Mouse (Mus musculus): ENCODE results near the gene Pak6.

Pak6 gene

DNA sequence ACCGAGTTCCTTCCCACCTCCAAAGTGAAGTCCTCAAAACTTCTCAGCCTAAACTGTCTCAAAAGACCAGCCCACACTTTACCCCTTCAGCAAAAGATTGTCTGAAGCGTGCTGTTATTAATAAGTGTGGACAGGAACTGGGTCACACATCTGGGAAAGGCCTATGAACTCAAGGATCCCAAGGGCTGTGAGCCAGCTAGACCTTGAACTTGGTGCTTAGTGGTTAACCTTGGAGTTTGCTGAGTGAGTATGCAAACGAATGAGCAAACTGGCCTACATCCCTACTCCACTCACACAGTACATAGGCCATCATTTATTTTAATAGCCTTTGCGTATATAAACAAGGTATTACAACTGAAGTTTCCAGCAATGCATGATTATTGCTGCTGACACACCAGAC is 62.4 kb downstream of the Pak6 start:
- in situ Hi-C loops (cut with MboI; ENCODE audit: low sequenced_read_pairs): loop anchor here (25.0 kb wide), 1 partner anchor 238 kb away; the partner anchor contains the start of gene Srp14

DNA sequence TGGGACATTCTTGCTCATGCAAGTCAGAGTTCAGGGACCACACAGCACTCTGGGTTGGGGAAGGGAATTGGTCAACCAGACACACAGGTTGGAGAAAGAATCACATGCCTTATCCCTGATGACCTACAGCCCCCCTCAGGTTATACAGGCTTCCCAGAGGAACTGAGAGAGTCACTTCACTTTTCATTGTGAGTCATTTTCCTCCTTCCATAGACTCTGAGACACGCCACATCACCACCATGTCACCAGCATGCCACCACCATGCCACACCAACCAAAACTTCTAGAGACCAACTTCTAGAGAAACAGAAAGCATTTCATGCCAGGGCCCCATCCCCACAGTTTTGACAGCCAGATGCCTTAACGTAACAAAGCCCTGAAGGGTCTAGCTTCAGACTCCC is 63.8 kb downstream of the Pak6 start:
- in situ Hi-C loops (cut with MboI; ENCODE audit: low sequenced_read_pairs): loop anchor here (25.0 kb wide), 1 partner anchor 240 kb away; the partner anchor contains the start of gene Srp14

DNA sequence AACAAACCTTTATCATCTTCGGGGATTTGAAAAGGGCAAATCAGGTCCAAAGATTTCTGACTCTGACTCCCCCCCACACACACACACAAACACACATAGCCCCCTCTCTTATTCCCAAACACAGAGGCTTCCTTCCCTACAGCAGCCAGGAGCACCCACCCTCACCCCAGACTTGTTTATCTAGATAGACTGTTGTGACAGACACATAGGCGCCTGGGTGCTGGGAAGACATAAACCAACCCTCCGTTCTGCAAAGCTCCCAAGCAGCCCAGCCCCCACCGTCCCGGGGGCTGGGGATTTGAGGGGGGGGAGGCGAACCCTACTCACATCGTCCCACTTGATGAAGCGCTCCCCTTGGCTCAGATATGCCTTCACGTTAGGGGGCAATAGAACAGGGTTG is 64.8 kb downstream of the Pak6 start:
- in situ Hi-C loops (cut with MboI; ENCODE audit: low sequenced_read_pairs): loop anchor here (25.0 kb wide), 1 partner anchor 241 kb away; the partner anchor contains the start of gene Srp14

DNA sequence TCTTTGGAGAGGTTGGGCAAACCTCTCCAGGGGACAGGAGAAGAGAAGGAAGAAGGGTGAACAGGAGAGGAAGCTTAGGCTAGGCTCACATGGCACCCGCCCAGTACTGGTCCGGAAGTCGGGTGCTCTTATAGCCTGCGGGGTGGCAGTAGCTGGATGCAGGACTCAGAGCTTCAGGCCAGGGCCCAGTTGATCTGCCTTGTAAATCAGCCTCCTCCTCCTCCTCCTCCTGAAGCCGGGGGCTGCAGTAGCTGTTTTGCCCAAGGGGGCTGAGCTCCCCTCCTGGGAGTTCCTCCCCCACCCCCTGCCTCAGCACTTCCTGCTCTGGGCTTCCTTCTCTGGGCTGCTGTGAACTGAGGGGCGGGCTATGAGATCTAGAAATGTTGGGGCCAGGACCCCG is 65.2 kb downstream of the Pak6 start, which contains the start of gene Plcb2:
Plcb2 (minus strand) TSS at position 102 of the 400 bp plus-strand sequence.
- in situ Hi-C loops (cut with MboI; ENCODE audit: low sequenced_read_pairs): loop anchor here (25.0 kb wide), 1 partner anchor 241 kb away; the partner anchor contains the start of gene Srp14

DNA sequence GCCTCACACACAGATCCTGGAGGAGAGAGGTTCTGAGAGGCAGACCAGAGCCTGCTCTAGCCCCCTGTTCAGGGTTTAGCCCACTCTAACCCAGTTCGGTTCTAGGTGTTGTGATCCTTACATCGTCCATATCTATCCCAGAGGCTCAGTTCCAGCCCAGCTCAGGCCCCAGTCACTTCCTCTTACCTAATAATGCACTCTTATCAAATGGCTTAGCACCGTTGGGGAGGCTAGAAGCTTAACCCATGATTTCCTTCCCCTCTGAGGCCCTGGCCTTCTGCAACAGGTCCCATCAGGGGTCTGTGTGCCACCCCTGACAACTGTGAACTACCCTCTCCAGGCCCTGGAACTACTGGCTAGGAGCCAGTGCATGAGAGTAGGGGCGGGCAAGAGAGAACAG is 66.1 kb downstream of the Pak6 start:
- in situ Hi-C loops (cut with MboI; ENCODE audit: low sequenced_read_pairs): loop anchor here (25.0 kb wide), 1 partner anchor 242 kb away; the partner anchor contains the start of gene Srp14

DNA sequence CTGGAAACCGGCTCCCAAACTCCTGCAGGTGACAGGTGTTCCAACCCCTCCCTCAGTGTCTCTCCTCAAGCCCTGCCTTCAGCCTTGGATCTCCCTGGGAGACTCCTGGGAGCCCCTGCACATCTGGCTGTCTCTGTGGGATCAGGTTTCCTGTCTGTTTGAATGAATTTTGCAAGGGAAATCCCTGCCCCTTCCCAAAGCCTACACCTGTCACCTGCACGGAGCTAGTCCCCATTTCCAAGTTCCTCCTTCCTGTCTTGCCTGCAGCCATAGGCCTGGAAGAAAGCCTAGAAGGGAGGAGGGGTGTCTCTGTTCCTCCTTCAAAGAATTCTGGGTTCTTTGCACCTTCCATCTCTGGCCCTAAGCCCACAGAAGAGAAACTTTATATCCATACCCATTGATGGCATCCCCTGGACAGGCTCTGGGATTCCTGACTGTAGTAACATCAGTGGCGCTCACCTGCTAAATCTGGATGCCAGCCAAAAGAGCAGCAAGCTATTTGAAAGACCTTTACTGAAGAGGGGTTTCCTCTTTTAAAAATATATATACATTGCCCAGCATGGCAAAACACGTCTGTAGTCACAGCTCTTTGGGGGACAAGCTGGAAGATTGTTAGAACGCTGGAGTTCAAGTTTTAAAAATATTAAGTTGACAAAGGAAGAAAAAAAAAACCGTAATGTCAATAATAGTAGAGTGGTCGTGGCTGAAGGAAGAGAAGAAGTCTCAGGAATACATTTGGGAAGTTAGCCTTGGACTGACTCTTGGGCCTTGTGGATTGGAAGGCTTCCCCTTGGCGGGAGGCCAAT is 66.9 kb downstream of the Pak6 start:
- in situ Hi-C loops (cut with MboI; ENCODE audit: low sequenced_read_pairs): loop anchor here (10.0 to 25.0 kb wide), 2 partner anchors 85 to 243 kb away; partner anchors contain the start of gene Srp14

DNA sequence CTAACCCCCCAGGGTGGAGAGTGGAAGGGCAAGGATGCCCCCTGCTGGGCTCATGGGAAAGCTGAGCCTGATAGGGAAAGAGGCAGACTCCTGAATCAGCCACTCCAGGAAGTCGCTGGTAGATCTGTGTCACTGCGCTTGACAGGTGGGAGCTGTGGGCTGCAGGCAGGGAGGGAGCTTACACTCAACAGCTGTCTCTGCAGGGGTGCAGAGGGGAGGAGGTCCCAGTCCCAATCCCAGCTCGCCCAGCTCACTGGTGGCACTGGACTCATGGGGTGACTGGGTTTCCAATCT is 67.5 kb downstream of the Pak6 start:
- in situ Hi-C loops (cut with MboI; ENCODE audit: low sequenced_read_pairs): loop anchor here (10.0 to 25.0 kb wide), 2 partner anchors 86 to 243 kb away; partner anchors contain the start of gene Srp14

DNA sequence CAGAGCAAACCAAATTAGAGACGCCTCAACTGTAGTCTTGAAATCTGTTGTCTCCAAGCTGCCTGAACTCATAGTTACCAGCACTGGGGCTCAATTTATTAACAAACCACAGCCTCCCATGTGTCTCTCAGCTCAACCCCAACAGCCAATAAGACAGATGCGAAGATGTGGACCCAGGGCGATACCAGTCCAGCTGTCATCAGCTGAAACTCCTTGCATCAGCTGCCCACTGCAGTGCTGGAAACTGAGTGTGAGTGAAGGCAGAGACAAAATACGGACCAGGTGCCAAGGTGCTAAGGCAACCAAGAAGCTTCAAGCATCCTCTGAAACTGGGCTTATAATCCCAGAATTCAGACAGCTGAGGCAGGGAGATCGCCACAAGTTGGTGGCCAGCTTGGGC is 68.9 kb downstream of the Pak6 start:
- in situ Hi-C loops (cut with MboI; ENCODE audit: low sequenced_read_pairs): loop anchor here (10.0 to 25.0 kb wide), 2 partner anchors 87 to 245 kb away; partner anchors contain the start of gene Srp14

DNA sequence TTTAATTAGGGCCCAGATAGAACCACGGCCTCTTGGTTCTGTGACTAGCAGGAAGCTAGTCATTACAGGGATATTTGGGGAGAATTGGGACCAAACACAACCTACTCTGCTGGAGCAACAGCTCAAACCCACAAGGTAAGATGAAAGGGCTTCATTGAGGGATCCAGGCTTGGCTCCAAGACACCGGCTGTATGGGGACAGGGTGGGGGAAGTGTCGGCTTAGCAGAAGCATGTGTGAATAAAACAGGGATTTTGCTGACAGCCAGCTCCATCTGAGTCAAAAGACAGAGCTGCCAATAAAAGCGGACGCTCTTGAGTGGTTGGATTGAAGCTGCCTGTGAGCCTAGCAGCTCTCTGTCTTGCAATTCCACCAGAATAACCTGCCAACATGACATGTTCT is 70.2 kb downstream of the Pak6 start:
- in situ Hi-C loops (cut with MboI; ENCODE audit: low sequenced_read_pairs): loop anchor here (10.0 to 25.0 kb wide), 2 partner anchors 89 to 246 kb away; partner anchors contain the start of gene Srp14

DNA sequence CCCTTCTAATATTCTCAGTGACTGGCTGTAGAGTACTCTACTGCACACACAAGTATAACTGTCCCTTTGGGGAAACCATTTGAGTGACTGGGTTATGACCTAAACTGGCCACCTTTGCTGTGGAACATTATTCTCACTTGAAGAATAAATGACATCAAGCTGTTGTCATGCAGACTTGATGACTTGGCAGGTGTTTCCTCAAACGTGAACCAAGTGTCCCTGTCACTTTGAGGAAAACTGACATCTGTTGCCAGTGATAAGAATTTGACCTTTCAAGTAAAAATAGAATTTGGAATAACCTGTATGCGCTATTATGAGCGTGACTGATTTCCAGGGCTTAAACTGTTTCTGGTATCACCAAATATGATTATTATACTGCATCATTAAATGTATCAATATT is 77.2 kb downstream of the Pak6 start:
- in situ Hi-C loops (cut with MboI; ENCODE audit: low sequenced_read_pairs): loop anchor here (25.0 kb wide), 1 partner anchor 253 kb away; the partner anchor contains the start of gene Srp14

DNA sequence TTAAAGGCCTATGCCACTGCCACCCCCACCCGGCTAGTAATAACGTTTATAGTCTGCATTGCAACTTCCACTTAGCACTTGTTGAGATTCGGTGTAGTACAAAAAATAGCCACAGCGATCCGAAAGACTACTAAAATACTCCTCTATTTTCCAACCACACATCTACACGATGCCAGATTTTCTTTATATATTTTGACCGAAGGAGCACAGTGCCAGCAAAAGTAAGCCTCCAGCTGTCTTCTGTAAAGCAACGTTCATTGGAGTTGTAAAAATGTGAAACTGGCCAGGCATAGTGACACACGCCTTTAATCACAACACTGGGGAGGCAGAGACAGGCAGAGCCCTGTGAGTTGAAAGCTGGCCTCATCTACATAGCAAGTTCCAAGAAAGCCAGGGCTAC is 78.1 kb downstream of the Pak6 start:
- in situ Hi-C loops (cut with MboI; ENCODE audit: low sequenced_read_pairs): loop anchor here (25.0 kb wide), 1 partner anchor 254 kb away; the partner anchor contains the start of gene Srp14

DNA sequence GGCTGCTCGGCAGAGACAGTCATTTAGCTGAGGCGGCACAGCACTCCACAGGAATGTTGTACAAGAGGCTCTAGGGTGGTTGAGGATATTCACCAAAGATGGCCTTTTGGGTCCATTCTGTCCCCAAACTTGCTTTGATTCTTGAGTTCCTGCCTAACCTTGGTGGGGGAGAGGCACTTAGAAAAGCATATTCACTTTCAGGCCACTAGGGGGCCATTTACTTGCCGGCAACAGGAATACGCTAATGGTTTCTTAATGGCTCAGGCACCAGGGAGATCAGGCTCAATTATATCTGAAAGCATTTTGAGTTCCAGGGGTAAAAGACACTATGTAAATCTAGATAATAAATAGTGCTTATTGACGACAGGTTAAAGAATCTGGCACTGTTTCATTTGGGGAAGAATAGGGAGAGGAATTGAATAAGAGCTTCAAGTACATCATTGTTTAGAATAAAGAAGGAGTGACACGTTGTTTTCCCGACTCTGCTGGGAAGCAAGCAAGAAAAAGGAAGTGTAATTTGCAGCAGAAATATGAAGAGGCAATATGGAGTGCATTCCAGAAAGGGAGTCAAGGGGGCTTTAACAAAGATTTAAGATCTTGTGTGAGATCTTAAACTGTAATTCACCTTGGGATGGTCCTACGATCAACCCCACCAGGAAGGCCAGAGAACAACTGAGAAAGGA is 80.3 kb downstream of the Pak6 start:
- in situ Hi-C loops (cut with MboI; ENCODE audit: low sequenced_read_pairs): loop anchor here (25.0 kb wide), 1 partner anchor 256 kb away; the partner anchor contains the start of gene Srp14

DNA sequence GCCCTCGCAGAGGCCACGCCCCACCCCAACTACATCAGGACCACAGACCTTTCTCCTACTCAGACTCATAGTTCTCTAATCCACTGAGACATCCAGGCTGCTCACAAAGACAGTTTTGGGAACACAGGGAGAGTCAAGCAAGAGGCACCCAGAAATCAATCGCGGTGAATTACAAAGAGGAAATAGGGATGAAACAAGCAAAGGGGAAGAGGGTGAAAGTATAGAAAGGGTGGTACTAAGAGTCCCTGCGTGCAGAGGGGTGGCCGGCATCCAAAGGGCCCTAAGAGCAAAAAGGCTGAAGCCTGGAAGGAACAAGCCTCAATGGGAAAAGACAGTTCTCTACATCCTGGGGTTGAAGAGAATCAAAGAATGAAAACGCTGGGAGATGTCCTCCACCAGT is 81.5 kb downstream of the Pak6 start:
- in situ Hi-C loops (cut with MboI; ENCODE audit: low sequenced_read_pairs): loop anchor here (25.0 kb wide), 1 partner anchor 257 kb away; the partner anchor contains the start of gene Srp14

DNA sequence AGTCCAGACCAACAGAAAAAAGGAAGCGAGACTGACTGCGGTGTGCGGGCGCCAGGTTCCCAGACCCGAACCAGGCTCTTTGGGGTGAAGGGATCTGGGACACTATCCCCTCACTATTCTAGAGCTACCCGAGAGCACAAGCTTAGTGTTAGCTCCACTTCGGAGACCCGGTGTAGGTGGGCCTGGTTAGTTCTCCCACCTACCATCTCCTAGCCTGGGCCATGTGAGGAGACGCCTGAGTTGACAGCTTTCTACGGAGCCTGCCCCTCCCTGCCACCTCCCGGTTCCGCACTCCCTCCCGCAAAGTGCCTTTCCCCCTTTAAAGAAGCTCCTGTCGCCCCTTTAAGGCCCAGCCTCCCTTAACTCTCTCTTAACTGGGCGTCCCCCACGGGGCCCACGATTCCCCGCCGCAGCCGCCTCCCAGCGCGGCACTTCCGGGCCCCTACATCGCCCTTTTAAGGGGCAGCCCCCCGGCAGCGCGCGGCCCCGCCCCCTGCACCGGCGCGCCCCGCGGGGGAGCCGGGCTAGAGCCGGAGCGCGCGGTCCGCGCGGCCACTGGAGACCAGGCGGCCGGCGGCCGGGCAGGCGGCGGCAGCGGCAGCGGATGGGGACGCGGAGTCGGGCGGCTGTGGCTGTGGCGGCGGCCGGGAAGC is 82.3 kb downstream of the Pak6 start, which contains the start of gene Inafm2:
Inafm2 (plus strand) TSS at position 527 of the 653 bp plus-strand sequence.
- in situ Hi-C loops (cut with MboI; ENCODE audit: low sequenced_read_pairs): loop anchor here (25.0 kb wide), 1 partner anchor 258 kb away; the partner anchor contains the start of gene Srp14

DNA sequence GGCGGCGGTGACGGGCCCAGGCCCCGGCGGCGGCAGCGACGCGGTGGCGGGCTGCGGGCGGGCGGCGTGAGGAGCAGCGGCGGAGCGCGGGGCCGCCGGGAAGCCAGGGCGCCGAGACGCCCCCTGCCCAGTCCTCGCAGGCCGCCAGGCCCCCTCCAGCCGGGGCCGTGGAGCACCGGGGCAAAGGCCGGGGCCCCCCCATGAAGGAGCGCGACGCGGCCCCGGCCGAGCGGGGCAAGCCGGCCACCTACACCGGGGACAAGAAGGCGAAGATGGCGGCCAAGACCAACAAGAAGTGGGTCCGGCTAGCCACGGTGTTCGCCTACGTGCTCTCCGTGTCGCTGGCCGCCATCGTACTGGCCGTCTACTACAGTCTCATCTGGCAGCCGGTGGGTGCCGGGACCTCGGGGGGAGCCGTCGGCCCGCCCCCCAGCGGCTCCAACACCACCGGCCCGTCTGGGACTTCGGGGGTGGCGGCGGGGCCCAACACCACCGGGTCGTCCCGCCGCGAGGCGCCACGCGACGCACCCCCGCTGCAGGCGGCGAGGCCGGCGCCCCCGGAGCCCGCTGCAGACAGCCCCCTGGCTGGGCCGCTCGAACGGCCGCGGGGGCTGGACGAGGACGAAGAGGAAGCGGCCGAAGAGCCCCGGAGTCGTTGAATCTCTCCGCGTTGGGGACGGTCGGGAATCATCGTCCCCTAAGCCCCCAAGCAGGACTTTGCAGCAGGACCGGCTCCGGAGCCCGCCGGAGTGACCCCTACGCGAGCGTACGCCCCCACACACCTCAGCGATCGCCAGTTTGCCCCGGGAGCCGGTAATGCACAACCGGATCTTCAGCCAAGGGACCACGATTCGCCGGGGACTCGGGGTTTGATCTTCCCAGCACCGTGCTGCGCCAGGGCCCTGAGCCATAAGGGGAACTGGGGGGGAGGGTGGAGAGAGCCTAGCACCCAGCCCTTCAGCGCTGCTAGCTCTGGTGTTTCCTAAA is 83.1 kb downstream of the Pak6 start:
- in situ Hi-C loops (cut with MboI; ENCODE audit: low sequenced_read_pairs): loop anchor here (25.0 kb wide), 1 partner anchor 259 kb away; the partner anchor contains the start of gene Srp14

DNA sequence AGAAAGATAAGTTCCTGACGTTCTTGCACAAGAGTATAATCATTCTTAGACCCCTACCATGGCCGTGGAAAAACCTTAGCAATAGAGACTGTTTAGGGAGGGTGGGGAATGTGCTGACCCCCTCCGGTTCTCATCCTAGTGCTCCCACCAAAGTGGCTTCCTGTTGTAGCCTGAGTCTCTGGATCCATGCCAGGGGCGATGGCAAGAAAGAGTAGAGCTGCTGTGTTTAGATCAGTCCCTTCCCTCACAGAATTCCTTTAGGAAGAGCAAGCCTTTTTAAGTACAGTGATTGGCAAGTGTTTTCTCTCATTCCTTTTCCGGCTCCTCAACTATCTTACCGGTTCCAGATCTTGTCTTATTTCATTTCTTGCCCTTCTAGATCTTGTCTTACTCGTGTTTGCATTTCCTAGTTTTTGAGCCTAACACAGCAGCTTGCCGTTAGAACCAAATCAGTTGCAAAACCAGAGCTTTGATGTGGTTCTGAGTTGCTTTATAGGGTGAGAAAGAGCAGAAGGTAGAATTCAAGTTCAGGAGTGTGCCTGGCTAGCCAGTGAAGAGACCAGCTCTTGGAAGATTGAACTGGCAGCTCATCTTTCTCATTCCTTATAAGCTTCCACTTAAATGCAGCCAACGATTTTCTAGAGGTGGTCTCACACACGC is 84.3 kb downstream of the Pak6 start:
- in situ Hi-C loops (cut with MboI; ENCODE audit: low sequenced_read_pairs): loop anchor here (25.0 kb wide), 1 partner anchor 260 kb away; the partner anchor contains the start of gene Srp14
